Mouse (Mus musculus) hindbrain, embryonic 11.5 days (tissue): ENCODE data around the gene Pip5k1b. TPM values are rescaled to one million over a fixed set of nuclear protein-coding genes. Genes with fewer than 3 reads are reported as not detected.

Experiments used
- ATAC-seq: fragments of 200-750 bp; cut with Nextera tagmentation; 2 replicates; pipeline ENCODE4 v1.8.0; 2017; ENCODE audit warnings: mild to moderate bottlenecking, moderate TSS enrichment, moderate library complexity; ENCODE audit not compliant: low FRiP score
- DNase-seq: peaks from one replicate; pipeline ENCODE4 v3.0.0-alpha.2; 2015; ENCODE audit warnings: low spot score
- H3K27ac ChIP-seq: fragments of 300-500 bp; sonication (generic); 2 replicates; pipeline ENCODE4 v1.5.1; 2014; ENCODE audit warnings: mild to moderate bottlenecking, low read depth, low read length
- H3K27me3 ChIP-seq: fragments of 300-500 bp; sonication (generic); 2 replicates; pipeline ENCODE4 v1.6.1; 2014; ENCODE audit warnings: mild to moderate bottlenecking, low read length, moderate library complexity, mixed read lengths; ENCODE audit not compliant: control insufficient read depth, insufficient read depth
- H3K36me3 ChIP-seq: fragments of 300-500 bp; sonication (generic); 2 replicates; pipeline ENCODE4 v1.6.1; 2014; ENCODE audit warnings: mild to moderate bottlenecking, low read length, moderate library complexity, mixed read lengths; ENCODE audit not compliant: control insufficient read depth, insufficient read depth
- H3K4me1 ChIP-seq: fragments of 300-500 bp; sonication (generic); replicated peaks from 2 replicates; pipeline ENCODE4 v1.6.1; 2014; ENCODE audit warnings: low read length, mixed read lengths; ENCODE audit not compliant: control insufficient read depth, insufficient read depth
- H3K4me2 ChIP-seq: fragments of 300-500 bp; sonication (generic); replicated peaks from 2 replicates; pipeline ENCODE4 v1.6.1; 2014; ENCODE audit warnings: mild to moderate bottlenecking, low read depth, low read length
- H3K4me3 ChIP-seq: fragments of 300-500 bp; sonication (generic); 2 replicates; pipeline ENCODE4 v1.5.1; 2014; ENCODE audit warnings: low read depth, low read length
- H3K9ac ChIP-seq: fragments of 300-500 bp; sonication (generic); 2 replicates; pipeline ENCODE4 v1.6.1; 2014; ENCODE audit warnings: low read depth, low read length
- H3K9me3 ChIP-seq: fragments of 300-500 bp; sonication (generic); 2 replicates; pipeline ENCODE4 v1.6.1; 2016; ENCODE audit warnings: low read length; ENCODE audit not compliant: control insufficient read depth
- WGBS: fragments of 180-500 bp; shearing (Covaris S2); extraction: QIAGEN DNeasy Blood & Tissue Kit; methylation state at CpG from one replicate; pipeline ENCODE4 v1.1.7; 2014; 5-methylcytosine and 5-hydroxymethylcytosine counted together
- polyA plus RNA-seq: library from polyadenylated mRNA; unstranded; fragments of >200 nt; fragmentation: Nextera tagmentation; extraction: Ambion mirVana; gene quantifications from 2 replicates; pipeline ENCODE4 v1.2.1, GENCODE M21; 2014

The Pip5k1b gene
- polyA plus RNA-seq, 1 experiment from 2014 or later, result 2.0 TPM

DNA sequence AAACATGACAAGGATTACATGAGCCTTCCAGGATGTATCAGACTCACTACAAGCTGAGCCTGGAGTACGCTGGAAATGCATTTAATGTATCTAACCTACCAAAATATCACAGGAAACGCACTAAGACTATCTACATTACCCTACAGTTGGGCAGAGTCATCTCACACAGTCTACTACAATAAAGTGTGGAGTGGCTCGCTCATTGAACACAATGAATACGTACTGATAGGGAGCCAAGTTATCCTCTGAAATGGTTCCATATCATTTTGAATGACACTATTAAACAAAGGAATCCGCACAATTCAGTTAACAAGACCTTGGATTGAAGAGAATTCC lies 28.1 kb downstream of the Pip5k1b start:
- ATAC-seq, result no peak
- H3K4me1 ChIP-seq, result no peaks in the 10 kb centered on the region
- H3K4me3 ChIP-seq, result no peak overlapping the region
- H3K27ac ChIP-seq, result no peak overlapping the region
- no peaks in the 10 kb centered on the region for H3K27me3 ChIP-seq
- H3K9ac ChIP-seq, result no peak overlapping the region
- H3K4me2 ChIP-seq, result no peak overlapping the region
- 94% methylated on average over 5 of the region's 5 CpGs for WGBS
- no peaks in the 10 kb centered on the region for H3K9me3 ChIP-seq
- no peak for DNase-seq
- H3K36me3 ChIP-seq, result no peaks in the 10 kb centered on the region

DNA sequence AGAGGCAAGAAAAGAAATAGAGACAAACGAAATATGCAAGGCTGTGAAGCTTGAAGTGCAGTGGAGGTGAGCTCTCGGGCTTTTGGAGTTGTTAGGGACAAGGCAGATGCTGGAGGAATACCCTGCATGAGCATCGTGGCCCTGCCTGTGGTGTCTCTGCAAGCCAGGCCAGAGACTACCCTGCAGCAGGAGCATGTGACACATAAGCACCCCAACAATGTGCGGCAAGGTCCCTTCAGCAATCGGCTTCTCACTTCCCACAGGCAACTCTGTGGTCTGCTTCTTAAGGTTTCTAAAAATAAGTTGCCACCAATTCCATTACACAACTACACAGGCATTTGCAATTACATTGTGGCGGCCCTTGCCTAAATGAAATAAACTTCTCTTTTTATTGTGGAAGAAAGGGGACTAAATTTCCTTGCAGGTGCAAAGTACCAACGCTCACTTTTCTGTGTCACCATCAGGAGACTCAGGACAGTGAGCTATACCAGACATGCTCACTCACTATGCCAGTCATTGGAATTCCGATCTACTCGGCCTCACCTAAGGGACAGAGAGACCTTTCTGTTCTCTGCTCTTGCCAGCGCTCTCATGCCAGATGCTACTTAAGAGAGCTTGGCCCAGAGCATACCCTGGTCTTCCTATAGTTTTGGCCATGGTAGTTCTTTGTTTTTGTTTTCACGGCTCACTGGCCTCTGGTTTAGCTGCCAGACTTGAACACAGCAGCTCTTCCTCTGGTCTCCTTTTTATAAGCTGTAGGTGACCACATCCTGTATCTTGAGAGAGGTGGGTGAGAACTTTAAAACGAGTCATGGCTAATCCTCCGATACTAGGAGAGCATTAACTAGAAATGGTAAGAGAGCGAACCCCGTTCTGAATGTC lies 28.7 kb downstream of the Pip5k1b start:
- no peak overlapping the region for H3K9ac ChIP-seq
- H3K4me3 ChIP-seq, result no peak overlapping the region
- H3K27me3 ChIP-seq, result no peaks in the 10 kb centered on the region
- H3K36me3 ChIP-seq, result no peaks in the 10 kb centered on the region
- no peak overlapping the region for H3K4me2 ChIP-seq
- no peak for DNase-seq
- no peaks in the 10 kb centered on the region for H3K4me1 ChIP-seq
- no peaks in the 10 kb centered on the region for H3K9me3 ChIP-seq
- 83% methylated on average over 15 of the region's 15 CpGs for WGBS
- no peak overlapping the region for H3K27ac ChIP-seq
- ATAC-seq, result no peak

DNA sequence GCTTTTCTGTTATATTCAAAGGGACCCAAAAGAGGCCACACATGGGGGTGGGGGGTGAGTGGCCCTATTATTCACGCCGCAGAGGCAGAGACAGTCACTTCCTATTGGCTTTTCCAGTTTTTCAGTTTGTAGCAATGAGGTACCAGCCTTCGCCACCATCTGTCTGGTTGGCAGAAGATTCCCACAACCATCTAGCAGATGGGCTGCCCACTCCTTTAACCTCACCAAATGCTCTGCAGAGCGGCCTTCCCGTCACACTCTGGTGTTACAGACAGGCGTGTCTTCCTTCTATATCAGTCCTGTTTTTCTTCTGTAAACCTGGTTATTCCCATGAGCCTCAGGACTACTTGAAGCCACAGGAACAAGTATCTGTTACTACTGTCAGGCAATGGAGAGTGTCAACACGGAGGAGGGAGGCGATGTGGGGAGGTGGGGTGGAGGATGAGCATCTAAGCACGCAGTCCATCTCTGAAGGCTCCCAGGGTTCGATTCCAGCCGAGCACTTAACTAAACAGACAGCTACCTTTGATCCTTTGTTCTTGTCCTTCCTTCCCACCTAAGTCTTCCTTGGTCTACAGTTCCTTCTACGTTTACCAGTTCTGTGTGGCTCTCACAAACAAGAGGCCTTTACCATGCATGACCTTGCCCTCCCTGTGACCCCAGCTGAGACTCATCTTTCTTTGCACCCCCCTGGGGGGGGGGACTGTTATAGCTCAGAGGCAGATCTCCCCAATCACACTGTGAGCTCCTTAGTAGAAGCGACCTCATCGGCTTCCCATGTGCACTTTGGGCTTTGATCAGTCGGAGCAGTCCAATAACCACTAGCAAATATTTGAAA lies 32.0 kb downstream of the Pip5k1b start:
- H3K9ac ChIP-seq, result no peak overlapping the region
- no peak overlapping the region for H3K27ac ChIP-seq
- H3K36me3 ChIP-seq, result no peaks in the 10 kb centered on the region
- DNase-seq, result no peak
- no peaks in the 10 kb centered on the region for H3K4me1 ChIP-seq
- no peak overlapping the region for H3K4me2 ChIP-seq
- ATAC-seq, result no peak
- H3K27me3 ChIP-seq, result no peaks in the 10 kb centered on the region
- H3K9me3 ChIP-seq, result no peaks in the 10 kb centered on the region
- 71% methylated on average over 15 of the region's 15 CpGs for WGBS
- no peak overlapping the region for H3K4me3 ChIP-seq

DNA sequence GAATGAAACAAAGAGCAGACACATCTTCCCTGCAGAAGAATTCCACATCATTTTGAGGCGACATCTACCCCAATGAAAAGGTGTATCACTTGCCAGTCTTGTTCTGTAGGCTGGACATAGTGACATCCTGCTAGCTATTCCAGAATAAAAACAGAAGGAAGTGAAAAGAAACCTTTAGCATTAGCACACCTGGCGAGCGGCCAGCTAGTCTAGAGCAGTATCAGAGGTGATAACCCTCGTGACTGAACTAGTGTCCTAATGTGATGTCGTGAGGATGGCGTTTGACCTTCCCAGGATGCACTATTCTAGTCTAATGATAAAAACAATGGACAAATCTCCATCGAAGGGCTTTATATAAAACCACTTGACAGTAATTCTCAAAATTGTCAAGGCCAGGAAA lies 33.7 kb downstream of the Pip5k1b start:
- Histone ChIP-seq H3K9me3 (no peaks in the 10 kb centered on the region), H3K27me3 (no peaks in the 10 kb centered on the region), H3K27ac (no peak overlapping the region), H3K9ac (no peak overlapping the region), H3K4me3 (no peak overlapping the region), H3K4me1 (no peaks in the 10 kb centered on the region), H3K4me2 (no peak overlapping the region), H3K36me3 (no peaks in the 10 kb centered on the region)
- ATAC-seq (no peak), DNase-seq (no peak)
- WGBS, result 86% methylated on average over 7 of the region's 7 CpGs

DNA sequence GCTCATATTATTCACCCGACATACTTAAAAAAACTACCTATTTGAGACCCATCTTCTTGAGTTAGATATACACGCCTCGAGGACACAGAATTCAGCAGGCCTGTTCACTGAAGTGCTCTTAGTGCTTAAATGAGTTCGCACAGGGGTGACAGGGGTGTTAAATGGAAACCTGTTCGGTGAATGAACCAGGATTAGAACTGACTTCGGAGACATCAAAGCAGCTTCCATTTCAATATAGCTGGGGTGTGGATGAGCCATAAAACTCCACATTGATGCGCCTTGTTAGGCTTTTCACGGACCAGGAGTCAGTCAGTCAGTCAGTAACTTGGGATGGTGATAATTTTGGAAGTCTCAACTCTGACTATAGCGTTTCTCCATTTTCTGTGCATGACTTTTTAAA lies 34.5 kb downstream of the Pip5k1b start:
- H3K36me3 ChIP-seq, result no peaks in the 10 kb centered on the region
- WGBS, result 91% methylated on average over 9 of the region's 9 CpGs
- H3K4me3 ChIP-seq, result no peak overlapping the region
- H3K4me1 ChIP-seq, result no peaks in the 10 kb centered on the region
- no peaks in the 10 kb centered on the region for H3K9me3 ChIP-seq
- no peak for ATAC-seq
- no peak overlapping the region for H3K27ac ChIP-seq
- no peak overlapping the region for H3K4me2 ChIP-seq
- DNase-seq, result no peak
- no peak overlapping the region for H3K9ac ChIP-seq
- H3K27me3 ChIP-seq, result no peaks in the 10 kb centered on the region

DNA sequence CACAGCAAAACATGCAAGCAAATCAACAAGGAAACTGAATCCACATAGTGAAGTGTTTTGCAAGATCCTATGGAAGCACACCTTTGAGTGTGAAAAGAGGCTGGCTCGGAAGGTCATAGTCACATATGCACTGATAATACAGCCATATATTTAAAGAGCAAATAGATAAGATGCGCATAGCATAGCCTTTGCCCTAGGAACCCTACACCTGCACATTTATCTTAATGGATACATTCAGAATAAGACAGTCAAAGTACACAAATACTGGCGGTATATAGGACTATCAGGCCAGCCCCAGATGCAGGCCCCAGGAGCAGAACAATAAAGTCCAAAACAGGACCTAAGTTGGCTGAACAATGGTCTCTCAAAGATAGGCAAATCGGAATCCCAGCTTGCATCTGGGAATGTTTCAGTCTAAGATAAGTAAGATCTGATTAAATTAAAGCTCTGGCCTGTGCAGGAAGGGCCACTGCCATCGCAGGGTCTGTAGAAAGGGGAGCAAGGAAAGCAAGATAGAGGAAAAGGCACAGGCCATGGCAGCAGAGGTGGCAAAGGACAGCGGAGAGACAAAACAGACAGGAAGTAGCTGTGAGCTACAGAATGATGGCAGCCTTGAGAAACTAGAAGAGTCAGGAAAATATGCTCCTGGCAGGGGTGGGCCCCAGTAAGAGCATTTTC lies 35.8 kb downstream of the Pip5k1b start:
- no peaks in the 10 kb centered on the region for H3K4me1 ChIP-seq
- ATAC-seq (no peak), DNase-seq (no peak)
- 92% methylated on average over 6 of the region's 6 CpGs for WGBS
- no peaks in the 10 kb centered on the region for H3K36me3 ChIP-seq
- no peak overlapping the region for H3K4me2 ChIP-seq
- H3K27ac ChIP-seq, result no peak overlapping the region
- H3K4me3 ChIP-seq, result no peak overlapping the region
- no peaks in the 10 kb centered on the region for H3K9me3 ChIP-seq
- no peaks in the 10 kb centered on the region for H3K27me3 ChIP-seq
- H3K9ac ChIP-seq, result no peak overlapping the region

DNA sequence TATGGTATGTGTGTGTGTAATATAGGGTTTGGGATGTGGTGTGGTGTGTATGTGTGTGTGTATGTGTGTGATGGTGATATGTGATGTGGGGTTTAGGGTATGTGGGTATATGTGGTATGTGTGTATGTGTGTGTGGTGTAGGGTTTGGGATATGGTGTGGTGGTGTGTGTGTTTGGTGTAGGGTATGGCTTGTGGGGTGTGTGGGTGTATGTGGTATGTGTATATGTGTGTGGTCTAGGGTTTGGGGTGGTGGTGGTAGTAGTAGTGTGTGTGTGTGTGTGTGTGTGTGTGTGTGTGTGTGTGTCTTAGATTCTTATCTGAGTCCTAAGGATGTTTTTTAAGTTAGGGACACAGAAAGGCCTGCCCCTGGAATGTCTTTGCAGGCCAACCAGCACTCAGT lies 37.3 kb downstream of the Pip5k1b start:
- H3K4me2 ChIP-seq, result no peak overlapping the region
- no peak overlapping the region for H3K9ac ChIP-seq
- DNase-seq, result no peak
- H3K27me3 ChIP-seq, result no peaks in the 10 kb centered on the region
- no peak for ATAC-seq
- no peaks in the 10 kb centered on the region for H3K4me1 ChIP-seq
- no peaks in the 10 kb centered on the region for H3K36me3 ChIP-seq
- no peaks in the 10 kb centered on the region for H3K9me3 ChIP-seq
- no peak overlapping the region for H3K4me3 ChIP-seq
- no peak overlapping the region for H3K27ac ChIP-seq

DNA sequence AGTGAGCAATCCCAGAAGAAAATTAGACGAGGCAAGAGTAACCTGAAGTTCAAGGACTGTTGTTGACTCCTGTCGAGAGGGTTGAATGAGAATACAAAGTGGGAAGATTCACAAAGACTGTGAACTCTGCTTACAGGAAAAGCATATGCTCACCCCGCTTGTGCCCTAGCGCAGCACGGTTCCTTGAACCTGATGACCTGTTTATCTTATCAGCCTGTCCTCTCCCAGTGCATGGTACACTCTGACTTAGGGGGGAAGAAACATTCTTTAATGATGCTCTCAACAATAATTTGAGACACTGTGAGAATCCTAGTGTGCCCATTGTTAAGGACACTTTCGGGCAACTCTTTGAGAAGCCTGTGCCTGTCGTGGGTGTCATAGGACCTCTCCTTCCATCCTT lies 38.6 kb downstream of the Pip5k1b start:
- Histone ChIP-seq H3K27ac (no peak overlapping the region), H3K4me1 (no peaks in the 10 kb centered on the region), H3K27me3 (no peaks in the 10 kb centered on the region), H3K4me2 (no peak overlapping the region), H3K9me3 (no peaks in the 10 kb centered on the region), H3K9ac (no peak overlapping the region), H3K36me3 (no peaks in the 10 kb centered on the region), H3K4me3 (no peak overlapping the region)
- WGBS, result 86% methylated on average over 7 of the region's 7 CpGs
- ATAC-seq (no peak), DNase-seq (no peak)
